Mouse (Mus musculus): ENCODE results near the gene Kcp. TPM values are rescaled to one million over a fixed set of nuclear protein-coding genes. Genes with fewer than 3 reads are reported as not detected.
A peak's percentile ranks its signal among the peaks of the same experiment; 100 is the strongest.

The Kcp gene
- total RNA-seq, 1 experiment = 3.3 TPM

GRCm38 (mm10) chr6:29468851-29469250 lies 38.9 kb downstream of the Kcp start:
- peak overlapping the region; percentile 91; the same call in 1 of the 2 replicates for H3K9ac ChIP-seq (ENCODE audit: insufficient read depth, low read depth, low read length, poor library complexity, severe bottlenecking)
- DNase-seq (ENCODE audit: low read depth, low spot score) = no peak
- H3K4me3 ChIP-seq (ENCODE audit: insufficient read depth in 1 of 2, low read depth in 1 of 2, low read length in 2 of 2, poor library complexity in 1 of 2, severe bottlenecking in 1 of 2) = peak overlapping the region in 1 of 2 experiments; percentile 79; a peak in 3 of 4 replicates

GRCm38 (mm10) chr6:29467583-29468354 lies 40.0 kb downstream of the Kcp start, which contains the start of gene Atp6v1f:
TSS of gene Atp6v1f (plus strand) at chr6:29467718.
- H3K4me3 ChIP-seq (ENCODE audit: insufficient read depth in 1 of 2, low read depth in 1 of 2, low read length in 2 of 2, poor library complexity in 1 of 2, severe bottlenecking in 1 of 2) = peak within 1 kb of the TSS; percentile 79 to 86
- peak within 1 kb of the TSS; percentile 91 for H3K9ac ChIP-seq (ENCODE audit: insufficient read depth, low read depth, low read length, poor library complexity, severe bottlenecking)
- TF ChIP-seq HCFC1 (IDR thresholded peaks at IDR 0.05; ENCODE audit: borderline replicate concordance, insufficient read depth, low read length) (peak; percentile 92), ZC3H11A (IDR thresholded peaks at IDR 0.05; ENCODE audit: borderline replicate concordance, low read depth, low read length) (no peak)
- no peaks in the 10 kb centered on the region for H3K4me1 ChIP-seq (ENCODE audit: control insufficient read depth in 2 of 2, insufficient read depth in 2 of 2, low read length in 2 of 2, poor library complexity in 1 of 2)
- in situ Hi-C loops (cut with MboI; ENCODE audit: low sequenced_read_pairs in 2 of 2, unreplicated experiment in 2 of 2) = no loop called here
- no peaks in the 10 kb centered on the region for H3K9me3 ChIP-seq (ENCODE audit: control insufficient read depth, insufficient read depth, low read depth, low read length)
- DNase-seq (ENCODE audit: low read depth, low spot score) = peak; percentile 96
- H3K36me3 ChIP-seq (ENCODE audit: control insufficient read depth, insufficient read depth, low read length, poor library complexity, severe bottlenecking) = peaks cover 10% of the 10 kb centered on the region
- H3K27ac ChIP-seq (ENCODE audit: insufficient read depth, low read depth, low read length, poor library complexity, severe bottlenecking) = peak within 1 kb of the TSS; percentile 60; the same call in 1 of the 2 replicates

More at GRCm38 (mm10) chr6:29468851-29469250, 38.9 kb downstream of the Kcp start:
- TF ChIP-seq MAFK (IDR thresholded peaks at IDR 0.05; ENCODE audit: insufficient read depth, low read depth, low read length) = no peak
- TF ChIP-seq ZNF384 (IDR thresholded peaks at IDR 0.05; ENCODE audit: low read depth, low read length) = no peak
- no peak for TF ChIP-seq ZC3H11A (IDR thresholded peaks at IDR 0.05; ENCODE audit: borderline replicate concordance, low read depth, low read length)
- Histone ChIP-seq H3K4me1 (ENCODE audit: control insufficient read depth in 2 of 2, insufficient read depth in 2 of 2, low read length in 2 of 2, poor library complexity in 1 of 2) (peaks cover 0 to 3% of the 10 kb centered on the region in 2 experiments; a peak in 1 of 4 replicates), H3K36me3 (ENCODE audit: control insufficient read depth, insufficient read depth, low read length, poor library complexity, severe bottlenecking) (peaks cover 10% of the 10 kb centered on the region), H3K27ac (ENCODE audit: insufficient read depth, low read depth, low read length, poor library complexity, severe bottlenecking) (no peak overlapping the region), H3K9me3 (ENCODE audit: control insufficient read depth, insufficient read depth, low read depth, low read length) (no peaks in the 10 kb centered on the region)
- in situ Hi-C loops (cut with MboI; ENCODE audit: low sequenced_read_pairs in 2 of 2, unreplicated experiment in 2 of 2) = no loop called here

- H3K9ac ChIP-seq (ENCODE audit: insufficient read depth, low read depth, low read length, poor library complexity, severe bottlenecking) = no peak overlapping the region
- H3K4me3 ChIP-seq (ENCODE audit: insufficient read depth in 1 of 2, low read depth in 1 of 2, low read length in 2 of 2, poor library complexity in 1 of 2, severe bottlenecking in 1 of 2) = no peak overlapping the region
- DNase-seq (ENCODE audit: low read depth, low spot score) = no peak
- TF ChIP-seq MAFK (IDR thresholded peaks at IDR 0.05; ENCODE audit: insufficient read depth, low read depth, low read length) (no peak), ZNF384 (IDR thresholded peaks at IDR 0.05; ENCODE audit: low read depth, low read length) (no peak)
- no peak overlapping the region for H3K27ac ChIP-seq (ENCODE audit: insufficient read depth, low read depth, low read length, poor library complexity, severe bottlenecking)
- no peaks in the 10 kb centered on the region for H3K4me1 ChIP-seq (ENCODE audit: control insufficient read depth in 2 of 2, insufficient read depth in 2 of 2, low read length in 2 of 2, poor library complexity in 1 of 2)
- in situ Hi-C loops (cut with MboI; ENCODE audit: low sequenced_read_pairs in 2 of 2, unreplicated experiment in 2 of 2) = no loop called here
- H3K9me3 ChIP-seq (ENCODE audit: control insufficient read depth, insufficient read depth, low read depth, low read length) = no peaks in the 10 kb centered on the region
- no peaks in the 10 kb centered on the region; the same call in 1 of the 2 replicates for H3K36me3 ChIP-seq (ENCODE audit: control insufficient read depth, insufficient read depth, low read length, poor library complexity, severe bottlenecking)
Measured at GRCm38 (mm10) chr6:29463388-29463787, 44.4 kb downstream of the Kcp start.

DNA sequence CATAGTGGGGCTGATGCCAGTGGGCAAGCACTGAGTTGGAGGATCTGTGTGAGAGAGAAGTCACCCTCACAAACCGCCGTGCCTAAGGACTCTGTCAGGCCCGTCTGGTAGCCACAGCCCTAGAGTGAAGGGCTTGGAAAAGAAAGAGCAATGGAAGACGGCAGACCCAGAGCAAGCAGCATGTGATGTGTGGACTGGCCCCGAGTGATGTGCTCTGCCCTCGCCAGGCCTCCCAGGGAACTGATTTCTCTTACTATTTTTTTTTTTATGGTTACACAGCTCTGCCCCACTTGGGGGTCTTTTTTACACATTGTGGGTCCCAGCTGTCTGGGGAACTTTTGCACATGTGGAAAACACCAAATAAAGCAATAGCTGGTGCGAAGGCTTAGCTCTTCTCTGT lies 46.2 kb downstream of the Kcp start:
- DNase-seq (ENCODE audit: low read depth, low spot score) = no peak
- H3K4me1 ChIP-seq (ENCODE audit: control insufficient read depth in 2 of 2, insufficient read depth in 2 of 2, low read length in 2 of 2, poor library complexity in 1 of 2) = no peaks in the 10 kb centered on the region
- no peak overlapping the region; the same call in 1 of the 2 replicates for H3K27ac ChIP-seq (ENCODE audit: insufficient read depth, low read depth, low read length, poor library complexity, severe bottlenecking)
- H3K4me3 ChIP-seq (ENCODE audit: insufficient read depth in 1 of 2, low read depth in 1 of 2, low read length in 2 of 2, poor library complexity in 1 of 2, severe bottlenecking in 1 of 2) = no peak overlapping the region
- H3K36me3 ChIP-seq (ENCODE audit: control insufficient read depth, insufficient read depth, low read length, poor library complexity, severe bottlenecking) = peaks cover 2% of the 10 kb centered on the region; the same call in 1 of the 2 replicates
- in situ Hi-C loops (cut with MboI; ENCODE audit: low sequenced_read_pairs in 2 of 2, unreplicated experiment in 2 of 2) = no loop called here
- H3K9ac ChIP-seq (ENCODE audit: insufficient read depth, low read depth, low read length, poor library complexity, severe bottlenecking) = no peak overlapping the region
- TF ChIP-seq ZNF384 (IDR thresholded peaks at IDR 0.05; ENCODE audit: low read depth, low read length) (peak; percentile 80), CHD2 (IDR thresholded peaks at IDR 0.05; ENCODE audit: low read depth, low read length) (no peak)
- H3K9me3 ChIP-seq (ENCODE audit: control insufficient read depth, insufficient read depth, low read depth, low read length) = no peaks in the 10 kb centered on the region

DNA sequence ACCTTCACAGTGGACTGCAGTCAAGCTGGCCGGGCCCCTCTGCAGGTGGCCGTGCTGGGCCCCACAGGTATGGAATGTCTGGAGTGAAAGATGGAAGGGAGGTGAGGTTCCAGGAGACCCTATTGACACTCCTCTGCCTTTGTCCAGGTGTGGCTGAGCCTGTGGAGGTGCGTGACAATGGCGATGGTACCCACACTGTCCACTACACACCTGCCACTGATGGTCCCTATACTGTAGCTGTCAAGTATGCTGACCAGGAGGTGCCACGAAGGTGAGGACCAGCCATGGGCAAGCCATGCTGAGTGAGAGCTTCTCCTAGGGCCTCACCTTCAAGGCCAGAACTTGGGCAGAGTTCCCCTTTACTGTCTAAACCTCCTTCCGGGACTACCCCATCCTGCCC lies 57.1 kb downstream of the Kcp start:
- DNase-seq (ENCODE audit: low read depth, low spot score) = no peak
- H3K9ac ChIP-seq (ENCODE audit: insufficient read depth, low read depth, low read length, poor library complexity, severe bottlenecking) = no peak overlapping the region
- no peak overlapping the region for H3K27ac ChIP-seq (ENCODE audit: insufficient read depth, low read depth, low read length, poor library complexity, severe bottlenecking)
- peaks cover 0 to 2% of the 10 kb centered on the region in 2 experiments; a peak in 3 of 4 replicates for H3K4me1 ChIP-seq (ENCODE audit: control insufficient read depth in 2 of 2, insufficient read depth in 2 of 2, low read length in 2 of 2, poor library complexity in 1 of 2)
- H3K36me3 ChIP-seq (ENCODE audit: control insufficient read depth, insufficient read depth, low read length, poor library complexity, severe bottlenecking) = peaks cover 4% of the 10 kb centered on the region; the same call in 1 of the 2 replicates
- H3K9me3 ChIP-seq (ENCODE audit: control insufficient read depth, insufficient read depth, low read depth, low read length) = no peaks in the 10 kb centered on the region
- H3K4me3 ChIP-seq (ENCODE audit: insufficient read depth in 1 of 2, low read depth in 1 of 2, low read length in 2 of 2, poor library complexity in 1 of 2, severe bottlenecking in 1 of 2) = no peak overlapping the region
- TF ChIP-seq CHD2 (IDR thresholded peaks at IDR 0.05; ENCODE audit: low read depth, low read length) (no peak), MAFK (IDR thresholded peaks at IDR 0.05; ENCODE audit: insufficient read depth, low read depth, low read length) (no peak), ZC3H11A (IDR thresholded peaks at IDR 0.05; ENCODE audit: borderline replicate concordance, low read depth, low read length) (no peak), HCFC1 (IDR thresholded peaks at IDR 0.05; ENCODE audit: borderline replicate concordance, insufficient read depth, low read length) (no peak), ZNF384 (IDR thresholded peaks at IDR 0.05; ENCODE audit: low read depth, low read length) (no peak)
- in situ Hi-C loops (cut with MboI; ENCODE audit: low sequenced_read_pairs in 2 of 2, unreplicated experiment in 2 of 2) = no loop called here
